Comparison of ENCODE assay signal across 10 mouse cellular contexts in genomic region chr2:181363946-181364345, GRCm38 (mm10). TPM values are rescaled to one million over a fixed set of nuclear protein-coding genes. Genes with fewer than 3 reads are reported as not detected.
DNase-seq lines count a peak whose midpoint lies in the region; ATAC-seq and TF ChIP-seq lines count a peak whose summit lies in the region.
"Had no signal": no experiment of that assay in that cellular context is flagged by ENCODE, and none has a peak within 500 bp of the region (broad histone marks: within the 10 kb centered on the region; RNA-seq: fewer than 3 reads in every experiment).

No protein-coding gene starts in this region.

- H3K27ac ChIP-seq in testis, adult 2 months (ENCODE audit: control insufficient read depth, insufficient read depth, low read depth, low read length): no peak overlapping the region
- no peak overlapping the region for H3K27ac ChIP-seq in liver, embryonic 12.5 days
- H3K27ac ChIP-seq in stomach, postnatal 0 days (replicated peaks): no peak overlapping the region

- ATAC-seq in erythroblast, adult 5-6 weeks (replicated peaks; ENCODE audit: low FRiP score, poor library complexity, severe bottlenecking): no peak
- ATAC-seq in liver, embryonic 12.5 days: no peak
- ATAC-seq in stomach, postnatal 0 days (ENCODE audit: low FRiP score, low TSS enrichment): no peak

- H3K9ac ChIP-seq in liver, embryonic 12.5 days: peak overlapping the region; percentile 90
- H3K9ac ChIP-seq in stomach, postnatal 0 days (ENCODE audit: low read length): peak overlapping the region; percentile 91; the same call in 1 of the 2 replicates

- no peak for TF ChIP-seq EP300 in stomach, postnatal 0 days (optimal IDR thresholded peaks at IDR 0.05)

- peaks cover 58% of the 10 kb centered on the region for H3K36me3 ChIP-seq in erythroblast, embryonic 14.5 days (ENCODE audit: control insufficient read depth)
- H3K36me3 ChIP-seq in testis, adult 2 months (ENCODE audit: control insufficient read depth, insufficient read depth, low read length): peaks cover 6% of the 10 kb centered on the region
- H3K36me3 ChIP-seq in liver, embryonic 12.5 days: peaks cover 62% of the 10 kb centered on the region
- H3K36me3 ChIP-seq in stomach, postnatal 0 days (ENCODE audit: control insufficient read depth, insufficient read depth, low read length): peaks cover 9% of the 10 kb centered on the region

- H3K27me3 ChIP-seq in erythroblast, embryonic 14.5 days (ENCODE audit: control insufficient read depth): no peaks in the 10 kb centered on the region
- H3K27me3 ChIP-seq in testis, adult 2 months (ENCODE audit: control insufficient read depth, insufficient read depth, low read length): no peaks in the 10 kb centered on the region
- H3K27me3 ChIP-seq in liver, embryonic 12.5 days (replicated peaks): no peaks in the 10 kb centered on the region
- H3K27me3 ChIP-seq in stomach, postnatal 0 days (ENCODE audit: control insufficient read depth, insufficient read depth, low read length): no peaks in the 10 kb centered on the region

- H3K4me2 ChIP-seq in liver, embryonic 12.5 days: peak overlapping the region; percentile 97
- H3K4me2 ChIP-seq in stomach, postnatal 0 days (replicated peaks; ENCODE audit: low read depth): peak overlapping the region; percentile 97

- H3K9me3 ChIP-seq in erythroblast, embryonic 14.5 days (ENCODE audit: control insufficient read depth, low read length): no peaks in the 10 kb centered on the region
- H3K9me3 ChIP-seq in liver, embryonic 12.5 days (replicated peaks): no peaks in the 10 kb centered on the region
- H3K9me3 ChIP-seq in stomach, postnatal 0 days (ENCODE audit: control insufficient read depth, low read length): no peaks in the 10 kb centered on the region

- no peak for TF ChIP-seq CTCF in testis, adult 2 months (IDR thresholded peaks at IDR 0.05; ENCODE audit: control insufficient read depth, insufficient read depth, insufficient replicate concordance, low read depth, low read length)
- TF ChIP-seq CTCF in stomach, postnatal 0 days (IDR thresholded peaks at IDR 0.05; ENCODE audit: low read depth): no peak

- 70% methylated on average over 3 of the region's 3 CpGs for WGBS in liver, embryonic 12.5 days (ENCODE audit: insufficient replicate concordance)
- WGBS in stomach, postnatal 0 days: 79% methylated on average over 3 of the region's 3 CpGs

- H3K4me3 ChIP-seq in erythroblast, embryonic 14.5 days (replicated peaks): peak overlapping the region; percentile 68
- H3K4me3 ChIP-seq in testis, adult 2 months (ENCODE audit: control insufficient read depth, low read depth, low read length): peak overlapping the region; percentile 88
- peak overlapping the region; percentile 85 for H3K4me3 ChIP-seq in liver, embryonic 12.5 days
- peak overlapping the region; percentile 71; the same call in 1 of the 2 replicates for H3K4me3 ChIP-seq in stomach, postnatal 0 days (ENCODE audit: low read depth, low read length)

- no peak for TF ChIP-seq POLR2A in testis, adult 2 months (IDR thresholded peaks at IDR 0.05; ENCODE audit: control insufficient read depth, low read depth, low read length)

- peaks cover 44% of the 10 kb centered on the region for H3K4me1 ChIP-seq in erythroblast, embryonic 14.5 days (ENCODE audit: control insufficient read depth)
- H3K4me1 ChIP-seq in testis, adult 2 months (ENCODE audit: control insufficient read depth, insufficient read depth, low read length): peaks cover 6% of the 10 kb centered on the region
- peaks cover 45% of the 10 kb centered on the region for H3K4me1 ChIP-seq in liver, embryonic 12.5 days
- peaks cover 5% of the 10 kb centered on the region for H3K4me1 ChIP-seq in stomach, postnatal 0 days (replicated peaks; ENCODE audit: control insufficient read depth, insufficient read depth)

- no peak for DNase-seq in testis, postnatal 14 days (ENCODE audit: low spot score)
- no peak for DNase-seq in stomach, postnatal 0 days (ENCODE audit: low spot score)
- DNase-seq in embryo, embryonic 11 days: no peak
- no peak for DNase-seq in cerebellum, adult 11-12 months
- DNase-seq: gastrocnemius, postnatal 36 days; lung, postnatal 36 days had no signal

RNA-seq across cellular contexts. Expression of gene Zgpat, which starts 0.8 kb away (rescaled TPM):
- polyA plus RNA-seq in erythroblast, embryonic 14.5 days (2012): 0.94 and 1.1 TPM in 2 replicates
- total RNA-seq in erythroblast, adult 5-6 weeks (2015; ENCODE audit: low replicate concordance): 0.77 and 2.3 TPM in 2 replicates
- total RNA-seq in erythroblast, adult 5-6 weeks (2017; ENCODE audit: low replicate concordance): 10.5 and 11.0 TPM in 2 replicates
- polyA plus RNA-seq in testis, adult 2 months (2012; rRNA removed): 15.8 and 16.1 TPM in 2 replicates
- 22.6 and 23.9 TPM in 2 replicates for polyA plus RNA-seq in liver, embryonic 12.5 days (2016; fragmentation: Nextera tagmentation; extraction: Ambion mirVana)
- polyA plus RNA-seq in stomach, postnatal 0 days (2015; fragmentation: Nextera tagmentation; extraction: Ambion mirVana): 15.5 and 18.2 TPM in 2 replicates

RNA-seq across cellular contexts. Expression of gene Arfrp1, which starts 1.3 kb away (rescaled TPM):
- 0.49 and 1.1 TPM in 2 replicates for polyA plus RNA-seq in erythroblast, embryonic 14.5 days (2012)
- total RNA-seq in erythroblast, adult 5-6 weeks (2015; ENCODE audit: low replicate concordance): 0.96 and 11.1 TPM in 2 replicates
- 4.0 and 13.0 TPM in 2 replicates for total RNA-seq in erythroblast, adult 5-6 weeks (2017; ENCODE audit: low replicate concordance)
- 35.9 and 43.2 TPM in 2 replicates for polyA plus RNA-seq in testis, adult 2 months (2012; rRNA removed)
- polyA plus RNA-seq in liver, embryonic 12.5 days (2016; fragmentation: Nextera tagmentation; extraction: Ambion mirVana): 34.4 and 36.7 TPM in 2 replicates
- polyA plus RNA-seq in stomach, postnatal 0 days (2015; fragmentation: Nextera tagmentation; extraction: Ambion mirVana): 30.1 and 33.7 TPM in 2 replicates

RNA-seq across cellular contexts. Expression of gene Lime1, which starts 15.9 kb away (rescaled TPM):
- polyA plus RNA-seq in erythroblast, embryonic 14.5 days (2012): 3.9 and 4.1 TPM in 2 replicates
- total RNA-seq in erythroblast, adult 5-6 weeks (2015; ENCODE audit: low replicate concordance): 8.8 and 11.5 TPM in 2 replicates
- 2.5 and 3.8 TPM in 2 replicates for total RNA-seq in erythroblast, adult 5-6 weeks (2017; ENCODE audit: low replicate concordance)
- polyA plus RNA-seq in testis, adult 2 months (2012; rRNA removed): 13.9 and 14.6 TPM in 2 replicates
- 10.3 and 12.1 TPM in 2 replicates for polyA plus RNA-seq in liver, embryonic 12.5 days (2016; fragmentation: Nextera tagmentation; extraction: Ambion mirVana)
- 8.3 and 8.8 TPM in 2 replicates for polyA plus RNA-seq in stomach, postnatal 0 days (2015; fragmentation: Nextera tagmentation; extraction: Ambion mirVana)

RNA-seq across cellular contexts. Expression of gene Rtel1, which starts 44.4 kb away (rescaled TPM):
- 0.91 and 1.8 TPM in 2 replicates for polyA plus RNA-seq in erythroblast, embryonic 14.5 days (2012)
- total RNA-seq in erythroblast, adult 5-6 weeks (2015; ENCODE audit: low replicate concordance): 7.7 and 17.5 TPM in 2 replicates
- 19.9 and 23.7 TPM in 2 replicates for total RNA-seq in erythroblast, adult 5-6 weeks (2017; ENCODE audit: low replicate concordance)
- polyA plus RNA-seq in testis, adult 2 months (2012; rRNA removed): 71.8 and 75.1 TPM in 2 replicates
- polyA plus RNA-seq in liver, embryonic 12.5 days (2016; fragmentation: Nextera tagmentation; extraction: Ambion mirVana): 39.8 and 40.4 TPM in 2 replicates
- polyA plus RNA-seq in stomach, postnatal 0 days (2015; fragmentation: Nextera tagmentation; extraction: Ambion mirVana): 9.0 and 9.3 TPM in 2 replicates

RNA-seq across cellular contexts. Expression of gene Stmn3, which starts 49.6 kb away (rescaled TPM):
- polyA plus RNA-seq in erythroblast, embryonic 14.5 days (2012): not detected in 2 replicates
- total RNA-seq in erythroblast, adult 5-6 weeks (2015; ENCODE audit: low replicate concordance): not detected in 2 replicates
- not detected in 2 replicates for total RNA-seq in erythroblast, adult 5-6 weeks (2017; ENCODE audit: low replicate concordance)
- not detected in 2 replicates for polyA plus RNA-seq in testis, adult 2 months (2012; rRNA removed)
- polyA plus RNA-seq in liver, embryonic 12.5 days (2016; fragmentation: Nextera tagmentation; extraction: Ambion mirVana): 0.18 TPM in 1 of 2 replicates, not detected in the other
- 26.3 and 28.9 TPM in 2 replicates for polyA plus RNA-seq in stomach, postnatal 0 days (2015; fragmentation: Nextera tagmentation; extraction: Ambion mirVana)

Comparison
In these comparisons a context has a peak if more than half of its experiments do, and no peak if none do; other contexts are left out.
1. RNA of gene Arfrp1, which starts 1.3 kb away (polyA plus RNA-seq): 35.9 to 43.2 TPM in testis, adult 2 months, 34.4 to 36.7 TPM in liver, embryonic 12.5 days and 30.1 to 33.7 TPM in stomach, postnatal 0 days; 0.49 to 1.1 TPM in erythroblast, embryonic 14.5 days; every median in the first group is over 10 times any median in the second.
2. Peak in every context shown above with its lines, with median percentiles within 50 percentile points of each other: H3K4me3 ChIP-seq.